Mouse (Mus musculus) MEL (cell line): ENCODE data around the gene Disp1. TPM values are rescaled to one million over a fixed set of nuclear protein-coding genes. Genes with fewer than 3 reads are reported as not detected.

Experiments used
- DNase-seq: peaks from one replicate; pipeline ENCODE4 v3.0.0; 2011; ENCODE audit warnings: low read depth, low spot score
- H3K27ac ChIP-seq: 2 replicates; pipeline ENCODE4 v1.5.1; 2012; ENCODE audit warnings: low read depth, mild to moderate bottlenecking, control low read depth, low read length, moderate library complexity; ENCODE audit not compliant: control insufficient read depth
- H3K27me3 ChIP-seq, 2 experiments: fragments of 150-350 bp in 1 of 2; sonication (generic) in 1 of 2; 2 replicates each; pipeline ENCODE4 v1.6.1; 2012; ENCODE audit warnings: low read length in 2 of 2, mild to moderate bottlenecking in 2 of 2, improper control_type of control experiment in 1 of 2, moderate library complexity in 1 of 2; ENCODE audit not compliant: insufficient read depth in 2 of 2, control insufficient read depth in 1 of 2
- H3K36me3 ChIP-seq, 2 experiments: 2 replicates each; pipeline ENCODE4 v1.6.1; 2012 to 2014; ENCODE audit warnings: low read length in 2 of 2, improper control_type of control experiment in 1 of 2, inconsistent platforms in 1 of 2, mild to moderate bottlenecking in 1 of 2; ENCODE audit not compliant: insufficient read depth in 2 of 2, control insufficient read depth in 1 of 2
- H3K4me1 ChIP-seq, 2 experiments: fragments of 150-350 bp in 1 of 2; sonication (generic) in 1 of 2; 2 replicates each; pipeline ENCODE4 v1.6.1; 2012; ENCODE audit warnings: low read length in 2 of 2, improper control_type of control experiment in 1 of 2, mild to moderate bottlenecking in 1 of 2; ENCODE audit not compliant: insufficient read depth in 2 of 2, control insufficient read depth in 1 of 2
- H3K4me3 ChIP-seq, 2 experiments: fragments of 150-350 bp in 1 of 2; sonication (generic) in 1 of 2; 2 replicates each; pipeline ENCODE4 v1.5.1; 2012; ENCODE audit warnings: low read depth in 2 of 2, low read length in 2 of 2, mild to moderate bottlenecking in 2 of 2, moderate library complexity in 2 of 2, control low read depth in 1 of 2, improper control_type of control experiment in 1 of 2; ENCODE audit not compliant: control insufficient read depth in 1 of 2, insufficient read depth in 1 of 2
- H3K79me2 ChIP-seq: 2 replicates; pipeline ENCODE4 v1.6.1; 2012; ENCODE audit warnings: mild to moderate bottlenecking, low read length, moderate library complexity; ENCODE audit not compliant: control insufficient read depth, poor library complexity, insufficient read depth
- H3K9ac ChIP-seq: 2 replicates; pipeline ENCODE4 v1.6.1; 2012; ENCODE audit warnings: low read depth, mild to moderate bottlenecking, control low read depth, low read length, moderate library complexity; ENCODE audit not compliant: control insufficient read depth, poor library complexity, severe bottlenecking
- H3K9me3 ChIP-seq: fragments of 150-350 bp; sonication (generic); replicated peaks from 2 replicates; pipeline ENCODE4 v1.6.1; 2012; ENCODE audit warnings: mild to moderate bottlenecking, low read length, improper control_type of control experiment, moderate library complexity; ENCODE audit not compliant: insufficient read depth
- CHD2 ChIP-seq: IDR thresholded peaks from 2 replicates; pipeline ENCODE4 v1.6.1; 2011; ENCODE audit warnings: low read length, improper control_type of control experiment
- CTCF ChIP-seq, 3 experiments: IDR thresholded peaks in 2 of 3; conservative IDR thresholded peaks in 1 of 3; 2 replicates each; pipeline ENCODE4 v1.5.1; 2011 to 2012; ENCODE audit warnings: low read length in 3 of 3, low read depth in 2 of 3, mild to moderate bottlenecking in 2 of 3, improper control_type of control experiment in 1 of 3, inconsistent platforms in 1 of 3, mixed read lengths in 1 of 3, moderate library complexity in 1 of 3; ENCODE audit not compliant: control insufficient read depth in 1 of 3, insufficient read depth in 1 of 3, poor library complexity in 1 of 3, severe bottlenecking in 1 of 3
- E2F4 ChIP-seq: IDR thresholded peaks from 2 replicates; pipeline ENCODE4 v1.6.1; 2011; ENCODE audit warnings: low read depth, low read length, improper control_type of control experiment, borderline replicate concordance
- ELF1 ChIP-seq: IDR thresholded peaks from 2 replicates; pipeline ENCODE4 v1.6.1; 2014; ENCODE audit warnings: low read depth, mild to moderate bottlenecking, inconsistent platforms, low read length, improper control_type of control experiment, moderate library complexity
- EP300 ChIP-seq, 2 experiments: IDR thresholded peaks; 2 replicates each; pipeline ENCODE4 v1.6.1; 2011; ENCODE audit warnings: improper control_type of control experiment in 2 of 2, low read length in 2 of 2, low read depth in 1 of 2, mild to moderate bottlenecking in 1 of 2
- GATA1 ChIP-seq: IDR thresholded peaks from 2 replicates; pipeline ENCODE4 v1.6.1; 2011; ENCODE audit warnings: low read depth, low read length, improper control_type of control experiment
- HCFC1 ChIP-seq: IDR thresholded peaks from 2 replicates; pipeline ENCODE4 v1.6.1; 2012; ENCODE audit warnings: low read depth, mild to moderate bottlenecking, inconsistent platforms, low read length, improper control_type of control experiment, moderate library complexity
- MEF2A ChIP-seq: IDR thresholded peaks from 2 replicates; pipeline ENCODE4 v1.6.1; 2014; ENCODE audit warnings: low read depth, mild to moderate bottlenecking, inconsistent platforms, low read length, improper control_type of control experiment; ENCODE audit not compliant: poor library complexity, insufficient replicate concordance, severe bottlenecking; ENCODE audit errors: extremely low read depth
- MXI1 ChIP-seq: IDR thresholded peaks from 2 replicates; pipeline ENCODE4 v1.6.1; 2011; ENCODE audit warnings: mild to moderate bottlenecking, low read depth, low read length, improper control_type of control experiment
- POLR2AphosphoS2 ChIP-seq: IDR thresholded peaks from 2 replicates; pipeline ENCODE4 v1.6.1; 2011; ENCODE audit warnings: low read length, improper control_type of control experiment
- POLR2AphosphoS5 ChIP-seq: IDR thresholded peaks from 2 replicates; pipeline ENCODE4 v1.6.1; 2012; ENCODE audit warnings: low read depth, borderline replicate concordance, mild to moderate bottlenecking, inconsistent platforms, low read length, moderate library complexity, mixed read lengths
- RCOR1 ChIP-seq: IDR thresholded peaks from 2 replicates; pipeline ENCODE4 v1.6.1; 2012; ENCODE audit warnings: low read depth, mild to moderate bottlenecking, inconsistent platforms, low read length, improper control_type of control experiment
- UBTF ChIP-seq: IDR thresholded peaks from 2 replicates; pipeline ENCODE4 v1.6.1; 2012; ENCODE audit warnings: low read depth, mild to moderate bottlenecking, inconsistent platforms, low read length, improper control_type of control experiment, moderate library complexity, borderline replicate concordance; ENCODE audit not compliant: insufficient read depth
- USF1 ChIP-seq: IDR thresholded peaks from 2 replicates; pipeline ENCODE4 v1.6.1; 2014; ENCODE audit warnings: low read depth, mild to moderate bottlenecking, inconsistent platforms, low read length, improper control_type of control experiment, moderate library complexity
- ZKSCAN1 ChIP-seq: IDR thresholded peaks from 2 replicates; pipeline ENCODE4 v1.6.1; 2012; ENCODE audit warnings: low read depth, mild to moderate bottlenecking, inconsistent platforms, low read length, improper control_type of control experiment, moderate library complexity
- ZNF384 ChIP-seq: IDR thresholded peaks from 2 replicates; pipeline ENCODE4 v1.6.1; 2012; ENCODE audit warnings: low read depth, mild to moderate bottlenecking, inconsistent platforms, low read length, improper control_type of control experiment
- polyA plus RNA-seq, 2 experiments: library from polyadenylated mRNA; stranded (reverse) in 1 of 2; unstranded in 1 of 2; fragments of >175 nt in 1 of 2; fragments of >200 nt in 1 of 2; gene quantifications; 2 replicates each; pipeline versions ENCODE4 v1.2.1 to v1.2.4; 2012; ENCODE audit warnings: low replicate concordance in 2 of 2, low read depth in 1 of 2; ENCODE audit not compliant: insufficient read length in 2 of 2, insufficient read depth in 1 of 2, missing spikeins in 1 of 2
- total RNA-seq: library from RNA; depleted of rRNA; stranded (reverse); fragments of 300-350 nt; gene quantifications from 2 replicates; pipeline ENCODE4 v1.2.3, GENCODE M21; 2012

Disp1 gene
- total and polyA plus RNA-seq, 3 experiments = 6.3 to 9.9 TPM; not detected in 1

DNA sequence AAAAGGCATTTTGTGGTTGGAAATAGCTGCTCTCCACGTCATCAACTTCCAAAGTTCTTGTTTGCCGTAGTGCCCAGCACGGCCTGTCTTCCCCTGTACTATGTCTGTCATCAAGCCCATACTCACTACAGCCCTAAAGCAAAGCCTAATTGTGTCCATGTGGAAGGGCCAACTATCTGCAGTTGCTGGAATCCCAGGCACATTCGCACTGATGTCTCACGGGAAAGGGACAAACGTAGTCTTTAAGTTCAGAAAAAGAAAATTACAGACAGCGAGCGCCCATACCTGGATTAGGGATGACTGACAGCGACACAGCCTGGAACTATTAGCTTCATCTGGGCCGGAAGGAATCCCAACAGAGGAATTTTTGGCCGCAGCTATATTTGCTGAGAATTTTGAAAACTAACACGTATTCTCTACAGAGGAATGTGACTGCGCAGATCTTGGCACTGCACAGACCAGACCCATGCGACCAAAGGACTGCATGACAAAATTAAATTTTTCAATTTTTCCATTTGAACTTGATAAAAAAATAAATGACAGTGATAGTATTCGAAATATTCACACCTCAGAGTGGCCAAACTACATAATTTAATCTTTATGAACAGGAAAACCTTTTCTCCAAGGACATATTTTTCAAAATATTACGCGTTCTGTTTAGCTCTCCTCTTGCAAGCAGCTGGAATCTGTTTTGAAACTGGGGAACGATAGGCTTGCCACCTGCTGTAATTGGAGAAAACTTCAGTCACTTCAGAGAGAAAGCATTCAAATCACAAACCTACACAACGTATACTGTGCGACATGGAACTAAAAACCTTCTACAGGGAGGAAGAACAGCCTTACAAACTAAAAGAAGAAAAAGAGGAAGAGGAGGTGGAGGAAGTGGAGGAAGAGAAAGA lies 33.0 kb downstream of the Disp1 start:
- peaks cover 6 to 7% of the 10 kb centered on the region in 2 experiments for H3K4me1 ChIP-seq
- H3K36me3 ChIP-seq = peaks cover 0 to 7% of the 10 kb centered on the region in 2 experiments; a peak in 2 of 4 replicates
- no peak overlapping the region for H3K27ac ChIP-seq
- H3K79me2 ChIP-seq = no peaks in the 10 kb centered on the region
- no peaks in the 10 kb centered on the region for H3K27me3 ChIP-seq
- no peak overlapping the region for H3K4me3 ChIP-seq
- TF ChIP-seq CHD2 (no peak), ZKSCAN1 (no peak), POLR2AphosphoS2 (no peak), ELF1 (no peak), GATA1 (no peak), UBTF (no peak), E2F4 (no peak), MXI1 (no peak), EP300 (IDR thresholded peaks at IDR 0.05; ENCODE audit: low read depth in 1 of 2, low read length in 2 of 2) (no peak), POLR2AphosphoS5 (no peak), ZNF384 (no peak)
- no peaks in the 10 kb centered on the region for H3K9me3 ChIP-seq
- H3K9ac ChIP-seq = no peak overlapping the region
- no peak for DNase-seq

DNA sequence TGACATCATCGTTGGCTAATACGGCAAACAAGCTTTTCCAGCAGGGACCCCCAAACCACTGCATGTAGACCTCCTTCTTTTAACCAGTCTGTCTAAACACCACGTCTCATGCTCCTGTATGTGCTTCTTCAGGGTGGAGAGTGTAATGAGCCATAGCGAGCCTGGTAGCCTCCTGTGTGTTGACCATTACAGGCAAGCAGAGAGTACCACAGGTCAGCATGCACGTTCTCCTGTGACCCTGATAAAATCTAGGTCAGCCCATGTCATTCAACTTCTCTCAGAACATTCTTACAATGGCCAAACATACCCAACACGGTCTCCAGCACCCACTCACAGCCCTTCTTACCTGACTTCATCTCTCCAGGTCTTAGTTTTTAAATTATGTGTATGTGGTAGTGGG lies 35.8 kb downstream of the Disp1 start:
- Histone ChIP-seq H3K9ac (no peak overlapping the region), H3K27ac (no peak overlapping the region), H3K9me3 (no peaks in the 10 kb centered on the region), H3K36me3 (peaks cover 0 to 7% of the 10 kb centered on the region in 2 experiments; a peak in 2 of 4 replicates), H3K4me3 (no peak overlapping the region), H3K4me1 (peaks cover 6 to 7% of the 10 kb centered on the region in 2 experiments), H3K79me2 (no peaks in the 10 kb centered on the region), H3K27me3 (no peaks in the 10 kb centered on the region)
- TF ChIP-seq USF1 = no peak
- no peak for TF ChIP-seq CTCF (IDR thresholded peaks at IDR 0.05 in 2 of 3, conservative IDR thresholded peaks at IDR 0.05 in 1 of 3; ENCODE audit: control insufficient read depth in 1 of 3, insufficient read depth in 1 of 3, low read depth in 2 of 3, low read length in 3 of 3, poor library complexity in 1 of 3, severe bottlenecking in 1 of 3)
- TF ChIP-seq MEF2A = no peak
- TF ChIP-seq EP300 (IDR thresholded peaks at IDR 0.05; ENCODE audit: low read depth in 1 of 2, low read length in 2 of 2) = no peak
- no peak for TF ChIP-seq HCFC1
- no peak for TF ChIP-seq CHD2
- no peak for TF ChIP-seq RCOR1
- DNase-seq = no peak
